Mouse (Mus musculus) mesoderm, embryonic 11.5 days (tissue): ENCODE measurements around the gene Grik1.

ENCODE experiments used
- DNase-seq: peaks from one replicate; pipeline ENCODE4 v3.0.0-alpha.2; 2012; ENCODE audit warnings: low read depth, low spot score

Grik1 gene

GRCm38 (mm10) chr16:87961419-87961818 lies 328.6 kb downstream of the Grik1 start:
- no peak for DNase-seq

GRCm38 (mm10) chr16:87957449-87957848 lies 332.6 kb downstream of the Grik1 start:
- no peak for DNase-seq

- DNase-seq, result no peak
These were observed 333.9 kb downstream of the Grik1 start for GRCm38 (mm10) chr16:87956178-87956577.

GRCm38 (mm10) chr16:87954715-87955441 lies 335.2 kb downstream of the Grik1 start:
- DNase-seq, result no peak

GRCm38 (mm10) chr16:87953176-87953575 lies 336.9 kb downstream of the Grik1 start:
- DNase-seq, result no peak

- DNase-seq, result no peak
These were observed 340.2 kb downstream of the Grik1 start for GRCm38 (mm10) chr16:87949881-87950280.

- no peak for DNase-seq
These were observed 341.9 kb downstream of the Grik1 start for GRCm38 (mm10) chr16:87948122-87948521.

- DNase-seq, result no peak
These were observed 345.7 kb downstream of the Grik1 start for GRCm38 (mm10) chr16:87944318-87944717.

GRCm38 (mm10) chr16:87942103-87942865 lies 347.8 kb downstream of the Grik1 start:
- DNase-seq, result no peak

GRCm38 (mm10) chr16:87934685-87935084 lies 355.4 kb downstream of the Grik1 start:
- DNase-seq, result no peak

GRCm38 (mm10) chr16:87931358-87931757 lies 358.7 kb downstream of the Grik1 start:
- no peak for DNase-seq

- DNase-seq, result no peak
These were observed 359.5 kb downstream of the Grik1 start for GRCm38 (mm10) chr16:87930519-87930918.

- DNase-seq, result no peak
These were observed 361.4 kb downstream of the Grik1 start for GRCm38 (mm10) chr16:87928671-87929070.

- DNase-seq, result no peak
These were observed 372.2 kb downstream of the Grik1 start for GRCm38 (mm10) chr16:87917897-87918296.

- peak; percentile 78 for DNase-seq
These were observed 372.9 kb downstream of the Grik1 start for GRCm38 (mm10) chr16:87917157-87917546.

- DNase-seq, result peak; percentile 65
These were observed 373.6 kb downstream of the Grik1 start for GRCm38 (mm10) chr16:87916209-87917156.

- DNase-seq, result peak; percentile 46
These were observed 374.9 kb downstream of the Grik1 start for GRCm38 (mm10) chr16:87915156-87915555.

- DNase-seq, result no peak
These were observed 376.3 kb downstream of the Grik1 start for GRCm38 (mm10) chr16:87913781-87914180.

GRCm38 (mm10) chr16:87911201-87911600 lies 378.9 kb downstream of the Grik1 start:
- DNase-seq, result no peak

GRCm38 (mm10) chr16:87902049-87902448 lies 388.0 kb downstream of the Grik1 start:
- no peak for DNase-seq

- no peak for DNase-seq
These were observed 388.9 kb downstream of the Grik1 start for GRCm38 (mm10) chr16:87901189-87901588.

- no peak for DNase-seq
These were observed 414.1 kb downstream of the Grik1 start for GRCm38 (mm10) chr16:87875927-87876326.
